Mouse (Mus musculus): ENCODE results near the gene Plin2.
"Not testable (repeated sequence)": the region's sequence is repeated elsewhere in the genome, so short reads cannot be mapped to it uniquely, and the experiment has no call there.

Plin2 gene

GRCm38 (mm10) chr4:86634873-86635272 lies 35.0 kb downstream of the Plin2 start:
- DNase-seq (ENCODE audit: extremely low read depth, insufficient read length, low spot score): not testable (repeated sequence)

GRCm38 (mm10) chr4:86634312-86634711 lies 35.5 kb downstream of the Plin2 start:
- DNase-seq (ENCODE audit: extremely low read depth, insufficient read length, low spot score): not testable (repeated sequence)

GRCm38 (mm10) chr4:86632556-86632955 lies 37.3 kb downstream of the Plin2 start:
- not testable (repeated sequence) for DNase-seq (ENCODE audit: extremely low read depth, insufficient read length, low spot score)

- no peak for DNase-seq (ENCODE audit: extremely low read depth, insufficient read length, low spot score)
Measured at GRCm38 (mm10) chr4:86631831-86632230, 38.0 kb downstream of the Plin2 start.

- DNase-seq (ENCODE audit: extremely low read depth, insufficient read length, low spot score): not testable (repeated sequence)
Measured at GRCm38 (mm10) chr4:86626496-86626895, 43.4 kb downstream of the Plin2 start.

GRCm38 (mm10) chr4:86625463-86625862 lies 44.4 kb downstream of the Plin2 start:
- no peak for DNase-seq (ENCODE audit: extremely low read depth, insufficient read length, low spot score)

GRCm38 (mm10) chr4:86622532-86622931 lies 47.3 kb downstream of the Plin2 start:
- not testable (repeated sequence) for DNase-seq (ENCODE audit: extremely low read depth, insufficient read length, low spot score)

- no peak for DNase-seq (ENCODE audit: extremely low read depth, insufficient read length, low spot score)
Measured at GRCm38 (mm10) chr4:86622116-86622515, 47.7 kb downstream of the Plin2 start.

- DNase-seq (ENCODE audit: extremely low read depth, insufficient read length, low spot score): no peak
Measured at GRCm38 (mm10) chr4:86620506-86620905, 49.4 kb downstream of the Plin2 start.

- DNase-seq (ENCODE audit: extremely low read depth, insufficient read length, low spot score): no peak
Measured at GRCm38 (mm10) chr4:86612289-86612620, 57.6 kb downstream of the Plin2 start.

GRCm38 (mm10) chr4:86611524-86612288 lies 58.2 kb downstream of the Plin2 start, which contains the start of gene Haus6:
Haus6 (minus strand) TSS chr4:86612055.
- DNase-seq (ENCODE audit: extremely low read depth, insufficient read length, low spot score): peak; percentile 93

Measured in 3134 (cell line).